Mouse (Mus musculus) MN1 (cell line): ENCODE data around the gene Adgrg4.
A peak's percentile ranks its signal among the peaks of the same experiment; 100 is the strongest.

ENCODE experiments used
- DNase-seq: peaks from one replicate; pipeline ENCODE4 v3.0.0-alpha.2; 2016; ENCODE audit warnings: low spot score

Adgrg4 gene

DNA sequence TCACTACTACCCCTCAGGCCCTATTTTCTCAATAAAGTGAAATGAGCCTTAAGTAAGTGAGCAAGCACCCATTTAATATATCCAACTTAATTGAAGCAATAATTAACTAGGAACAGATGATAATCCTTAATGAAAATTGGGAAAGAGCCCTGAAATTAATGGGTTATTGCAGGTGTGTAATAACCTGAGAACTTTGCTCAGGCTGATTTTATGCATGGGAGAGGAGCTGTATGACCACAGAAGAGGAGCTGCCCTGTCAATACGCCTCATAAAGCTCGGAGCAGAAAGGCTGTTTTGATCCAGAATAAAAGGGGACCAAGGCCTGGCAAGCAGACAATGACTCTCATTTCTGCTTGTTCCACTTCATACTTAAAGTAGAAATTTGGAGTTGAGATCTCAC lies at the start of gene Adgrg4:
TSS of gene Adgrg4 (plus strand) at position 301 of the 400 bp plus-strand sequence.
- DNase-seq = no peak

DNA sequence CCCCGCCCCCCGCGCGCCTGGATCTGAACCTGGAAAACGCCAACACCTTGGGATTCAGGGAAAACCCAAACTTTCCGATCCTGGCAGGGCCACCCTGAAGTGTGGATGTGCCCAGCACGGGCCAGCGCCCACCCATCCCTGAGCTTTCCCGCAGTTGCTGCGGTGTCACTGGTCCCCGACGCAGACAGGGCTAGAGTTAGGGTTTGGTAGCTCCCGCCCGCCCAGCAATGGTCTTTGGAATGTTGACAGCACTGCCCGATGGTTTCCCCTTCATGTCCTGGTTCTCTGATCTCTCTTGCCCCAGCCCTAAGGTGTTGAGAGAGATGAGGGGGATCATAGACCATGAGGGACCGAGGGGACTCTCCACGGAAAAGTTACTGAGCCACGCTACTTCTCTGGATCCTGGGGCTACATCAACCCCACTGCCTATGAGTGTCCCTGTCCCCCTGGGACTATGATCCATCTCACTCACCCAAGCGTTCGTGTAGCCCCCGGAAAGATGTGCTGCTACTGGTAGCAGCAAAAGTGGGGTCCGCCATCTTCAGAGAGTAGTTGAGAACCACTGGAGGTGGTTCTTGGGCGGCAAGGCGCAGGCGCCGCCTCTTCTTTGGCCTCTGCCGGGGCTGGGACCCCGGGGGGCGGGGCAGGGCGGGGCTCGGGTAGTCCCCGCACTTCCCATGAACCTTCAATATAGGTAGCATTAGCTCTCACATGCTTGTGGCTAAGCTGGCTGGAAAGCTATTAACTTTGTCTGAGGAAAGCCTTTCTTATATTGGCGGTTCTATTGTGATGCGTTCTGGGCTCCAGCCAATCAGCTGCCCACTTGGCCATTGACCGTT lies 48.0 kb upstream of the Adgrg4 start, which contains the start of gene Map7d3:
TSS of gene Map7d3 (minus strand) at position 562 of the 839 bp plus-strand sequence.
- DNase-seq = no peak

DNA sequence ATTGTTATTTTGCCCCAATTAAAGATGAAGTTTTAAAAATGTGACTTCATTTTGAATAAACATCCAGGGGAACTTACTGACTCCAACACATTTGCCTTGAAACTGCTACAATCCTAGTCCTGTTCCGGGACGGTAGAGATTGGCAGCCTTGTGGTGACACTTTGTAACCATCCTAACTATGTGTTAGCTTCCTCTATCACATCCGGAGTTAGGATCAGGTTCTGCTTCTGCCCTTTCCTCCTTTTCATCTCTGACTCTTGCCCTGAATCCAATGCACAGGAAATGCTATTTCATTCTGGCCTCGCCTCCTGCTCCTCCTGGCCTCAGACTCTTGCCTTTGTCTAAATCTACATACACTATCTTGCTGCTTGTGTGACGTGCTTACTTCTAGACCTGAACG lies 42.5 kb upstream of the Adgrg4 start:
- no peak for DNase-seq

DNA sequence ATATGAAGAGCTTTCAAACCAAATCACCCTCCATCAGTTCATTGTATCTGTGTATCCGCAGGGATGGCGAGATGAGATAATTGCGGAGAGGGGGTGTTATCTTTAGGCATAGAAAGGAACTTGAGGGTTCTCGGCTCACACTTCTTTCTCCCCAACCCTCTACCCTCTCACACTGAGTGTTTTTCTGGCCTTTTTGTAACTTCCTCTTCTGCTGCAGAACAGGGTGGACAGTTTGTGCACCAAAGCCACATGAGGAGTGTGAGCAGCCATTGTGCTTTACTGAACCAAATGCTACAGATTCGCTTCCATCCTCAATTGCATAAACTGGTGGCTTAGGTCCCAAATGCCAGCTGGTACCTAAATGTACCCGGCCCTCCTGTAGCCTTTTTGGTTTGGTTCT lies 34.1 kb upstream of the Adgrg4 start:
- no peak for DNase-seq

DNA sequence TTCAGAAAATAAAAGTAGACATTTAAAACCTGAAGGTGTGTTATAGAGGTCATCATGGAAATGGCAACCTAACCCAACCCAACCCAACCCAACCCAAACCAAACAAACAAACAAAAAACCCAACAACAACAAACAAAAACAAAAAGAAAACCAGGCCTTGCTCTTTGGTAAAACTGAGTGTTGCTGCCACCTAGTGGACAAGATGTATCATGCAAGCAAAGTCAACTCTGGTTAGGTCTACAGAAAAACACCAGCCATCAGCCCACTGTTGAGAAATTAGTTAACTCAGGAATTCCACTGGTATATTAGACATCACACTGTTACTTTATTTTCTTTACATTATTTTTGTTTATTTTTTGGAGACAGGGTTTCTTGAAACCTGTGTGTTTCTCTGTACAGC lies 30.6 kb upstream of the Adgrg4 start:
- peak; percentile 33 for DNase-seq

DNA sequence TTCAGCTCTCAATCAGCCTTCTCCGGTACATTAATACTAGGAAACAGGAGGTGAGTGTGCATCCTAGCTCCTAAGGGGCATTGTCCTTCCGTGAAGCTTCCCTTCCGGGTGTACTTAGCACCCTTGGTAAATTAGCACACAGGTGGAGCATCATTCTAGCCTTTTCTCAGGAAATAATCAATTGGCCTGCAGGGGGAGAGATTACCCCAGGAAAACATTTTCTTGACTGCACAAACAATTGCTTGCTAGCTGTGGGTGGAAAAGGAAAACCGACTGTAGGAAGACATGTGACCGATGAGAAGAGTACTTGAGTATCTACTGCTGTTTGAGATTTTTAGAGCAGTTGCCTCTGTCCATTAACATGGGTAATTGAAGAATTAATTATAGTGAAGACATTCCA lies 28.7 kb upstream of the Adgrg4 start:
- no peak for DNase-seq

DNA sequence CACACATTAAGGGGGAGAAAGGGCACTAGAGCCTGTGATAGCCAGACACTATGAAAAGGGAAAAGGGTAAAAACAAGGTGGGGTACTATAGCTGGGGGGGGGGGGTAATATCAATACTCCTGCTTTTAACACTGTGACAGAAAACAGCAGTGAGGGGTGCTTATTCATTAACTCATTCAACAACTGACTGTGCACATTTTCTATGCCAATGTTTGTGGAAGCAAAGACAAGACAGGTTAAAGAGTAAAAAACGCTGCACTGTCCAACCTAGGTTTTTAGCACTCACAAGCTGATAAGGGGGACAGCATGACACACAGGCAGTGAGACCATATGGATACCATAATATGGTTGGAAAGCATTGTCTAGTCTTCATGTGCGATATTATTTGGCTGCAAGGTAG lies 142.9 kb downstream of the Adgrg4 start:
- no peak for DNase-seq

DNA sequence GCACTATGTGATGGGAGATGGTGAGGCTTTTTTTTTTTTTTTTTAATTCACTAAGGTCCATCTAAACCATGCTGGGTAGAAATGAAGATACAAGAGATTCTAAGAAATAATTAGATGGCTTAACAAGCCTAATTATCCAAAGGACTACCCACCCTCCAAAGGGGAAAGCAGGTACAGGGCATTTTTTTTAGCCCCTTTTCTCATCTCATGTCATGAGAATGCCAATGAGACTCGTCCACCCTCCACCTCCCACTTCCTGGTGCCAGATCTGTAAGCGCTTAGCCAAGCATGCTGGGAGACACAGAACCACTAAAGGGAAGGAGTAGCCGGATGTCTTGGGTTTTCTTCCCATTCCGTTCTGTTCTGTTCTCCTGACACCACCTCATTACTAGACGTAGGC lies 172.8 kb downstream of the Adgrg4 start, which contains the start of gene Brs3:
TSS of gene Brs3 (plus strand) at position 301 of the 400 bp plus-strand sequence.
- DNase-seq = no peak

DNA sequence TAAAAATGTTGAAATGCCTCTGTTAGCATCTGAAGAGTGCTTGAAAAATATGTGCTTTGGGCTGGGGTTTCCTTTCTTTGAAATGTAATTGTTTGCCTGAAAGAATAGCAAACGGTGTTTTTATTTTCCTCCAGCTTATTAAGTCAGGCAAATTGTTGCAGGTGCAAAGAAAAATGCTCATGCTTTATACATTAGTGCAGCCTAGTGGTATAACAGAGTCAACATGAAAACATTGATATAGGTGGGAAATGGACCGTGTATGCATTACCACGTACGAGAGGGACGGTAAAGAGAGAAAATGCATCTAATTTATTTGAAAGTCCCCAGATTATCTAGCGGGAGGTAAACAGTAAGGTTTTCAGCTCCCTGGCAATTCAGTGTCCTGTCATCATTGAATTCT lies 173.9 kb downstream of the Adgrg4 start:
- no peak for DNase-seq
